Mouse (Mus musculus) embryonic facial prominence, embryonic 11.5 days (tissue): Measurements from ENCODE around the gene Rpp40. TPM values are rescaled to one million over a fixed set of nuclear protein-coding genes. Genes with fewer than 3 reads are reported as not detected.

Experiments
- ATAC-seq: fragments of 200-750 bp; cut with Nextera tagmentation; replicated peaks from 2 replicates; pipeline ENCODE4 v1.8.0; 2017; ENCODE audit warnings: low read depth; ENCODE audit not compliant: insufficient number of reproducible peaks, low FRiP score, low TSS enrichment
- DNase-seq: peaks from one replicate; pipeline ENCODE4 v3.0.0-alpha.2; 2015; ENCODE audit warnings: low spot score
- H3K27ac ChIP-seq: fragments of 300-500 bp; sonication (generic); replicated peaks from 2 replicates; pipeline ENCODE4 v1.5.1; 2014; ENCODE audit warnings: mild to moderate bottlenecking, low read depth, low read length, control low read depth
- H3K27me3 ChIP-seq: fragments of 300-500 bp; sonication (generic); 2 replicates; pipeline ENCODE4 v1.6.1; 2014; ENCODE audit warnings: mild to moderate bottlenecking, low read length, moderate library complexity, mixed read lengths; ENCODE audit not compliant: control insufficient read depth, insufficient read depth
- H3K36me3 ChIP-seq: fragments of 300-500 bp; sonication (generic); replicated peaks from 2 replicates; pipeline ENCODE4 v1.6.1; 2014; ENCODE audit warnings: low read depth, mild to moderate bottlenecking, low read length, moderate library complexity, mixed read lengths; ENCODE audit not compliant: control insufficient read depth, insufficient read depth
- H3K4me1 ChIP-seq: fragments of 300-500 bp; sonication (generic); 2 replicates; pipeline ENCODE4 v1.6.1; 2014; ENCODE audit warnings: low read length, mixed read lengths; ENCODE audit not compliant: control insufficient read depth, insufficient read depth
- H3K4me2 ChIP-seq: fragments of 300-500 bp; sonication (generic); 2 replicates; pipeline ENCODE4 v1.6.1; 2014; ENCODE audit warnings: low read depth, mild to moderate bottlenecking, control low read depth, low read length, moderate library complexity
- H3K4me3 ChIP-seq: fragments of 300-500 bp; sonication (generic); 2 replicates; pipeline ENCODE4 v1.5.1; 2014; ENCODE audit warnings: low read depth, low read length, control low read depth
- H3K9ac ChIP-seq: fragments of 300-500 bp; sonication (generic); replicated peaks from 2 replicates; pipeline ENCODE4 v1.6.1; 2014; ENCODE audit warnings: mild to moderate bottlenecking, control low read depth, low read length
- H3K9me3 ChIP-seq: fragments of 300-500 bp; sonication (generic); replicated peaks from 2 replicates; pipeline ENCODE4 v1.6.1; 2016; ENCODE audit warnings: mild to moderate bottlenecking, low read length, inconsistent platforms, mixed read lengths; ENCODE audit not compliant: control insufficient read depth
- WGBS: fragments of 180-500 bp; shearing (Covaris S2); extraction: QIAGEN DNeasy Blood & Tissue Kit; methylation state at CpG from one replicate; pipeline ENCODE4 v1.1.7; 2014; 5-methylcytosine and 5-hydroxymethylcytosine counted together
- polyA plus RNA-seq: library from polyadenylated mRNA; unstranded; fragments of >200 nt; fragmentation: Nextera tagmentation; extraction: Ambion mirVana; gene quantifications from 2 replicates; pipeline ENCODE4 v1.2.1, GENCODE M21; 2014

The Rpp40 gene
- polyA plus RNA-seq, 1 experiment from 2014 or later, result 31.6 TPM

GRCm38 (mm10) chr13:35845306-35845705 is 60.9 kb downstream of the Rpp40 start:
- H3K4me1 ChIP-seq, result no peaks in the 10 kb centered on the region
- no peak overlapping the region for H3K9ac ChIP-seq
- H3K9me3 ChIP-seq, result no peaks in the 10 kb centered on the region
- WGBS, result 39% methylated on average over 3 of the region's 3 CpGs
- H3K27ac ChIP-seq, result no peak overlapping the region
- ATAC-seq (no peak), DNase-seq (peak; percentile 15)
- H3K4me3 ChIP-seq, result no peak overlapping the region
- H3K27me3 ChIP-seq, result no peaks in the 10 kb centered on the region
- no peaks in the 10 kb centered on the region; the same call in 1 of the 2 replicates for H3K36me3 ChIP-seq
- H3K4me2 ChIP-seq, result no peak overlapping the region

Other genes with a start within 250 kb of the Rpp40 start
- gene Cdyl, start 246.5 kb downstream of the Rpp40 start, polyA plus RNA-seq, result 13.8 and 16.0 TPM in 2 replicates
- gene Ppp1r3g, start 52.5 kb upstream of the Rpp40 start, polyA plus RNA-seq, result 0.67 and 0.87 TPM in 2 replicates
- 26.2 and 28.1 TPM in 2 replicates for gene Fars2, start 211.1 kb upstream of the Rpp40 start, polyA plus RNA-seq
- 22.1 and 22.6 TPM in 2 replicates for gene Lyrm4, start 211.2 kb upstream of the Rpp40 start, polyA plus RNA-seq